Mouse (Mus musculus) neural tube, embryonic 11.5 days (tissue): Measurements from ENCODE around the gene Hnrnph1. TPM values are rescaled to one million over a fixed set of nuclear protein-coding genes. Genes with fewer than 3 reads are reported as not detected.
A peak's percentile ranks its signal among the peaks of the same experiment; 100 is the strongest.

ENCODE experiments used
- ATAC-seq: fragments of 200-750 bp; cut with Nextera tagmentation; 2 replicates; pipeline ENCODE4 v1.8.0; 2017; ENCODE audit warnings: moderate number of reproducible peaks, mild to moderate bottlenecking, moderate TSS enrichment, moderate library complexity; ENCODE audit not compliant: insufficient read depth, low FRiP score, low TSS enrichment
- DNase-seq: peaks from one replicate; pipeline ENCODE4 v3.0.0-alpha.2; 2015; ENCODE audit warnings: low spot score
- H3K27ac ChIP-seq: fragments of 300-500 bp; sonication (generic); 2 replicates; pipeline ENCODE4 v1.5.1; 2014; ENCODE audit warnings: low read depth, mild to moderate bottlenecking, low read length
- H3K27me3 ChIP-seq: fragments of 300-500 bp; sonication (generic); 2 replicates; pipeline ENCODE4 v1.6.1; 2014; ENCODE audit warnings: mild to moderate bottlenecking, low read length, mixed read lengths; ENCODE audit not compliant: control insufficient read depth, insufficient read depth
- H3K36me3 ChIP-seq: fragments of 300-500 bp; sonication (generic); 2 replicates; pipeline ENCODE4 v1.6.1; 2014; ENCODE audit warnings: mild to moderate bottlenecking, low read length, moderate library complexity, mixed read lengths; ENCODE audit not compliant: control insufficient read depth, insufficient read depth
- H3K4me1 ChIP-seq: fragments of 300-500 bp; sonication (generic); 2 replicates; pipeline ENCODE4 v1.6.1; 2014; ENCODE audit warnings: low read length, mixed read lengths; ENCODE audit not compliant: control insufficient read depth, insufficient read depth
- H3K4me2 ChIP-seq: fragments of 300-500 bp; sonication (generic); 2 replicates; pipeline ENCODE4 v1.6.1; 2014; ENCODE audit warnings: low read depth, mild to moderate bottlenecking, moderate library complexity
- H3K4me3 ChIP-seq: fragments of 300-500 bp; sonication (generic); 2 replicates; pipeline ENCODE4 v1.5.1; 2014; ENCODE audit warnings: low read depth, low read length
- H3K9ac ChIP-seq: fragments of 300-500 bp; sonication (generic); 2 replicates; pipeline ENCODE4 v1.6.1; 2014; ENCODE audit warnings: mild to moderate bottlenecking, low read length
- H3K9me3 ChIP-seq: fragments of 300-500 bp; sonication (generic); 2 replicates; pipeline ENCODE4 v1.6.1; 2016; ENCODE audit warnings: low read length; ENCODE audit not compliant: control insufficient read depth
- WGBS: fragments of 180-500 bp; shearing (Covaris S2); extraction: QIAGEN DNeasy Blood & Tissue Kit; methylation state at CpG from one replicate; pipeline ENCODE4 v1.1.7; 2014; 5-methylcytosine and 5-hydroxymethylcytosine counted together
- polyA plus RNA-seq: library from polyadenylated mRNA; unstranded; fragments of >200 nt; fragmentation: Nextera tagmentation; extraction: Ambion mirVana; gene quantifications from 2 replicates; pipeline ENCODE4 v1.2.1, GENCODE M21; 2014

Gene Hnrnph1
- polyA plus RNA-seq, 1 experiment from 2014 or later: 876 TPM

DNA sequence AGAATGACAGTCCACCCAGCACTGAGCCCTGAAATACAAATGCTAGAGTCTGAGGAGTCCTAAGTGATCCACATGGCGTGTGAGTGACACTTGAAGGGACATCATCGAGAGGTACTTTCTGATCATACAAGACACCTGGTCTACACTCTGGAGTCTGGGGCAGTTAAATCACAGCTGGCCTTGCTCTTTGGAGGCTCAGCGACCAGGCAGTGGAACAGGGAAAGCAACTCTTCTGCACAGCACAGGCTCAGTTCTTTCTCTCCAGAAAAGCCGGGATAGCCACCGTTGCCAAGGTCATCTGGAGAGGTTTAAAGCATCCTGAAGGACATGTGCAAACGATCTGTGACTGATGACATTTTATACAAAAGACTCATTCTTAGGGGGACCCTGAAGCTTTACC is 30.4 kb downstream of the Hnrnph1 start:
- no peak for ATAC-seq
- Histone ChIP-seq H3K4me1 (no peaks in the 10 kb centered on the region), H3K36me3 (peaks cover 2% of the 10 kb centered on the region; the same call in 1 of the 2 replicates), H3K4me2 (no peak overlapping the region), H3K9ac (no peak overlapping the region), H3K27me3 (no peaks in the 10 kb centered on the region), H3K27ac (no peak overlapping the region), H3K9me3 (no peaks in the 10 kb centered on the region), H3K4me3 (no peak overlapping the region)
- WGBS: 59% methylated on average over 6 of the region's 6 CpGs
- no peak for DNase-seq

- no peak for ATAC-seq
- WGBS: 85% methylated on average over 6 of the region's 6 CpGs
- no peak for DNase-seq
- no peaks in the 10 kb centered on the region for H3K9me3 ChIP-seq
- H3K9ac ChIP-seq: no peak overlapping the region
- peaks cover 2% of the 10 kb centered on the region for H3K36me3 ChIP-seq
- no peaks in the 10 kb centered on the region for H3K27me3 ChIP-seq
- H3K27ac ChIP-seq: no peak overlapping the region
- H3K4me1 ChIP-seq: no peaks in the 10 kb centered on the region
- no peak overlapping the region for H3K4me3 ChIP-seq
- no peak overlapping the region for H3K4me2 ChIP-seq
These were observed 38.9 kb downstream of the Hnrnph1 start for GRCm38 (mm10) chr11:50415563-50416241.

- WGBS: 78% methylated on average over 2 of the region's 2 CpGs
- Histone ChIP-seq H3K36me3 (peaks cover 2% of the 10 kb centered on the region), H3K9me3 (no peaks in the 10 kb centered on the region), H3K27me3 (no peaks in the 10 kb centered on the region), H3K27ac (no peak overlapping the region), H3K9ac (no peak overlapping the region; the same call in 1 of the 2 replicates), H3K4me1 (no peaks in the 10 kb centered on the region; the same call in 1 of the 2 replicates), H3K4me3 (no peak overlapping the region), H3K4me2 (no peak overlapping the region)
- DNase-seq (no peak), ATAC-seq (no peak)
These were observed 41.1 kb downstream of the Hnrnph1 start for GRCm38 (mm10) chr11:50417856-50418255.

DNA sequence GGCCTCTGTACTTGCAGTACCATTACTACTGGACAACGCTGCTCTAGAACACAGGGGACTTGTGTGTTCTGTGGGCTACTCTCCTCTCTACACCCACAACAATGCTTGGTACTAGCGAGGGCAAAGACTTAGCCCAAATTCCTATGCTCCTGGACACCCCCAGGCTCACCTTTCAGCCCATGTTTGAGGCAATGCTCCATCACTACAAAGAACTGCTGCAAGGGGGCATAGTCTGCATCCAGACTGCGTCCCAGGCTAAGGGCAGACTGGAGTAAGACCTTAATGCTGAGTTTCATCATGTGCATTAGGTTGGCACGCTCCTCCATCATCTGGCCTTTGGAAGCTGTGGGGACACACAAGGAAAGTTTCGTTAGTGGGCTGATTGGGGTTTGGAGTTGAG is 44.7 kb downstream of the Hnrnph1 start:
- Histone ChIP-seq H3K27me3 (no peaks in the 10 kb centered on the region), H3K9ac (peak overlapping the region; percentile 5; the same call in 1 of the 2 replicates), H3K27ac (no peak overlapping the region), H3K9me3 (no peaks in the 10 kb centered on the region), H3K4me2 (peak overlapping the region; percentile 46), H3K4me3 (peak overlapping the region; percentile 24; the same call in 1 of the 2 replicates), H3K36me3 (no peaks in the 10 kb centered on the region), H3K4me1 (no peaks in the 10 kb centered on the region; the same call in 1 of the 2 replicates)
- DNase-seq: no peak
- peak; percentile 36; the same call in 1 of the 2 replicates for ATAC-seq
- WGBS: 52% methylated on average over 5 of the region's 5 CpGs

DNA sequence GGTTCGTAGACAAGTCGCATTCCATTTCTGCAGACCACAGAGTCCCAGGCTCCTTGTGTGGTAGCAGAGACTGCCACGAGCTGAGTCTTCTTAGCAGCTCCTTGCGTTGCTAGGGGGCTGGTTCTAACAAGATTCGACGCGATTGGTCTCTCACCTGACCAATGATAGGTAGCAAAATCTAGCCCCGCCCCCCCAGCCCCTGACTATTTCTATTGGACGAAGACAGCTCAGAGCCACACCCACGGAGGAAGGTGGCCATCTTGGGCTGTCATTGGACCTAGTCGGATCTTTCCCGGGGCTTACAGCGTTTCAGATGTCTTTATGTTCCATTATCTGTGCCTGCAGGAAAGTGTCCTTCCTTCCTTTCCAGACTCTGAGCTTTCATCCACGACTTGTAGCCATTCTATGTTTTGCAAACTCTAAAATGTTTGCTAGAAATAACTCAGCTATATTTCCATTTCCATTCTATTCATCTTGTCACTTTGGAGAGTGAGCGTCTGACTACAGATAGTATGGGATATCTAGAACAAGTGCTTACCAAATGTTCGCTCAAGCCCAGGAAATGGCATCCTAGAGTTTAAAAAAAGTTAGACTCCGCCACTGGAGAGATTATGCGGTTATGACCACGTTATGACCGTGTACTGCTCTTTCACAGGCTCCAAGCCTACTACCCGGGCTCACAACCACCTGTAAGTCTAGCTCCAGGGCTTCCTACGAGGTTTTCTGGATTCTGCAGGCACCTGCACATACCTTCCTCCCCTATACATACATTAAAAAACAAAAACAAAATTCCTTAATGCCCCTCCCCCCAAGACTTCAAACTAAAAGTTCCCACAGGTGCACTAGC is 45.4 kb downstream of the Hnrnph1 start:
- Histone ChIP-seq H3K27me3 (no peaks in the 10 kb centered on the region), H3K4me2 (peak overlapping the region; percentile 46), H3K27ac (no peak overlapping the region), H3K9me3 (no peaks in the 10 kb centered on the region), H3K36me3 (no peaks in the 10 kb centered on the region), H3K4me1 (no peaks in the 10 kb centered on the region; the same call in 1 of the 2 replicates), H3K4me3 (peak overlapping the region; percentile 26), H3K9ac (peak overlapping the region; percentile 5; the same call in 1 of the 2 replicates)
- DNase-seq (peak; percentile 90), ATAC-seq (peak; percentile 94)
- 24% methylated on average over 22 of the region's 22 CpGs for WGBS

DNA sequence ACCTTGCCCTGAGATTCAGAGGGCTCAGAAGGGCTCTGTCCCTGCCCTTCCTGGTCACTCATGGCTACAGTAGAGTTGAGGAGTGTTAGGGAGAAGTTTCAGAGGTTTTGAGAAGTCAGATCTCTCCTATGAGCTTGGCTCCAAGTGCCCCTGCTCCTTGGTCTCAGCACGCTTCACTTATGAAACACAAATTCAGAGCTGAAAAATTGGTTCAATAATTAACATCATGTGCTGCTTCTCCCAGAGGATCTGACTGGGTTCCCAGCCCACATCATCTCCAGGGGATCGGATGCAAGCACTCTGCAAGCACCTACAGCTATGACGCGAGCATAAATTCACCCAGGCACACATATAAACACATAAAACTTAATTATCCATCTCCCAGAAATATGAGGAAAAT is 49.3 kb downstream of the Hnrnph1 start:
- Histone ChIP-seq H3K27me3 (no peaks in the 10 kb centered on the region), H3K9ac (no peak overlapping the region), H3K27ac (no peak overlapping the region), H3K4me1 (no peaks in the 10 kb centered on the region; the same call in 1 of the 2 replicates), H3K4me2 (no peak overlapping the region), H3K4me3 (no peak overlapping the region), H3K36me3 (no peaks in the 10 kb centered on the region), H3K9me3 (no peaks in the 10 kb centered on the region)
- 91% methylated on average over 4 of the region's 4 CpGs for WGBS
- DNase-seq (no peak), ATAC-seq (no peak)

DNA sequence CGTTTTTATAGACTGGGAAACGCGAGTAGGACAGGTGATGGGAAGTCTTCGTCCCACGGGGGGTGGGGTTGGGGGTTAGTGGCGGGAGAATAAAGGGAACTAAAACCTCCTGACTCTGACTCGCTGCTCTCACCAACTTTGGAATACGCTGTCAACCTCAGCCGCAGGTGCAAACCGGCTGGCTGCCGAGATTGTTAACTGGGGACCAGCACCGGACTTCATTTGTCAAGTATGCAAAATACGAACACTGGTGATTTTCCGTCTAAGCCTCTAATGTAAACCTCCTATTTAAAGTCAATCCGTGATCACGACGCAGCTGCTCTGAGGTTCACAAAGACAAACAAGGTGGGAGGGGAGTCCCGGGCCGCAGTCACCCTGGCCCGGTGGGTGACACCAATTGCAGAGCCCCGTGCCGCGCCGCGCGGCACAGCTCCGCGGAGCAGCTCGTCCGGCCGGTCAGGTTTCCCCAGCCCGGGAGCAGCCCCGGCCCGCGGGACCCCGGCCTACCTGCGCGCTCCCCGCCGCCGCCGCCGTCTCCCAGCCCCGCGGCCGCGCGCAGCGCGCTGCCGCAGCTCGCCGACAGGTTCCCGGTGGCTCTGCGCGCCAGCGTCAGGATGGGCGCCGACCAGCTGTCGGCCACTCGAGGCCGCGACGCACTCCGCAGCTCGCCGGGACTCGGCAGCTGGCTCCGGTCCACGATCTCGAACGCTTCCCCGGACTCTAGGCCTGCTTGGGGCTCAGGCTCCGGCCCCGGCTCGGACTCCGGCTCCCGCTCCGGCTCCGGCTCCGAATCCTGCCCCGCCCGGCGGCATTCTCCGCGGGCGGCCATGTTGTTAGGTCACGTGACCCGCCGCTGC is 53.7 kb downstream of the Hnrnph1 start, which contains the start of gene Rufy1:
TSS of gene Rufy1 (minus strand) at position 849 of the 857 bp plus-strand sequence.
- H3K4me2 ChIP-seq: peak within 1 kb of the TSS; percentile 64
- peak within 1 kb of the TSS; percentile 91 for H3K9ac ChIP-seq
- H3K36me3 ChIP-seq: no peaks in the 10 kb centered on the region
- H3K9me3 ChIP-seq: no peaks in the 10 kb centered on the region
- under 1% methylated on average over 76 of the region's 90 CpGs for WGBS
- H3K27ac ChIP-seq: peak within 1 kb of the TSS; percentile 92
- peaks cover 5% of the 10 kb centered on the region; the same call in 1 of the 2 replicates for H3K4me1 ChIP-seq
- peak; percentile 78 for ATAC-seq
- H3K4me3 ChIP-seq: peak within 1 kb of the TSS; percentile 72
- H3K27me3 ChIP-seq: no peaks in the 10 kb centered on the region
- peak; percentile 89 for DNase-seq
